Mouse (Mus musculus) c-Kit-negative CD71-positive TER-119-positive erythroid progenitor cells, embryonic 14.5 days (primary cell): ENCODE measurements around the gene Gm21477.
"Not testable (repeated sequence)": the region's sequence is repeated elsewhere in the genome, so short reads cannot be mapped to it uniquely, and the experiment has no call there.

Experiments used
- DNase-seq: peaks from one replicate; pipeline ENCODE4 v3.0.0-alpha.2; 2013; ENCODE audit warnings: low read depth, low spot score

Gm21477 gene

GRCm38 (mm10) chrY:87116521-87116920 lies at the start of gene Gm21477:
Gene Gm21477, plus strand, starts transcription at chrY:87116821.
- not testable (repeated sequence) for DNase-seq
